Mouse (Mus musculus): Measurements from ENCODE around the gene Lefty2.
"Not testable (repeated sequence)": the region's sequence is repeated elsewhere in the genome, so short reads cannot be mapped to it uniquely, and the experiment has no call there.

Gene Lefty2

DNA sequence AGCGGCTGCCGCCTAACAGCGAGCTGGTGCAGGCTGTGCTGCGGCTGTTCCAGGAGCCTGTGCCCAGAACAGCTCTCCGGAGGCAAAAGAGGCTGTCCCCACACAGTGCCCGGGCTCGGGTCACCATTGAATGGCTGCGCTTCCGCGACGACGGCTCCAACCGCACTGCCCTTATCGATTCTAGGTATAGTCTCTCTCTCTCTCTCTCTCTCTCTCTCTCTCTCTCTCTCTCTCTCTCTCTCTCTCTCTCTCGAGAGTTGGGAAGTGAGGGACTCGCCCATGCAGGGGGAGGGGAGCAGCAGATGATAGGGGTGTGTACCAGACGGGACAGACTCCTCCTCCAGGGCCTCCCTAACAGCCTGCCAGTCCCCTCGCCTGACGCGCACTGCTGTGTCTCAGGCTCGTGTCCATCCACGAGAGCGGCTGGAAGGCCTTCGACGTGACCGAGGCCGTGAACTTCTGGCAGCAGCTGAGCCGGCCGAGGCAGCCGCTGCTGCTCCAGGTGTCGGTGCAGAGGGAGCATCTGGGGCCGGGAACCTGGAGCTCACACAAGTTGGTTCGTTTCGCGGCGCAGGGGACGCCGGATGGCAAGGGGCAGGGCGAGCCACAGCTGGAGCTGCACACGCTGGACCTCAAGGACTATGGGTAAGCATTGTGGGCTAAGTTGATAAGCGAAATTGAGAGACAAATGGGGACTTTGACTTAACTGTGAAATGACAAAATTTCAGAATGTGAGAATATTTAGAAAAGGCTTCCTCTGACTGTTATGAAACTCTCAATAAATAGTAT is 43.9 kb downstream of the Lefty2 start:
- peak; percentile 52 for DNase-seq

DNA sequence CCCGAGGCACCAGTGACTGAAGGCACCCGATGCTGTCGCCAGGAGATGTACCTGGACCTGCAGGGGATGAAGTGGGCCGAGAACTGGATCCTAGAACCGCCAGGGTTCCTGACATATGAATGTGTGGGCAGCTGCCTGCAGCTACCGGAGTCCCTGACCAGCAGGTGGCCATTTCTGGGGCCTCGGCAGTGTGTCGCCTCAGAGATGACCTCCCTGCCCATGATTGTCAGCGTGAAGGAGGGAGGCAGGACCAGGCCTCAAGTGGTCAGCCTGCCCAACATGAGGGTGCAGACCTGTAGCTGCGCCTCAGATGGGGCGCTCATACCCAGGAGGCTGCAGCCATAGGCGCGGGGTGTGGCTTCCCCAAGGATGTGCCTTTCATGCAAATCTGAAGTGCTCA is 44.7 kb downstream of the Lefty2 start:
- DNase-seq = not testable (repeated sequence)

DNA sequence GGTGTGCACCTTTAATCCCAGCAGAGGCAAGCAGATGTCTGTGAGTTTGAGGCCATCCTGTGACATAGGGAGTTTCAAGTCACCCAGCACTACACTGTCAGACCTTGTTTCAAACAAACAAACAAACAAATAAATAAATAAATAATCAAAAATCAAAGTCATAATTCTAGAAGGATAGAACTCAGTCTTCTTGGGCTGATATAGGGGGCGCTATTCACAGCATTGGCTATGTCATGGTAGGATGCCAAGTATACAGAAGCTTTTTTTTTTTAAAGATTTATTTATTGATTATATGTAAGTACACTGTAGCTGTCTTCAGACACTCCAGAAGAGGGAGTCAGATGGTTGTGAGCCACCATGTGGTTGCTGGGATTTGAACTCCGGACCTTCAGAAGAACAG is 45.9 kb downstream of the Lefty2 start:
- not testable (repeated sequence) for DNase-seq

DNA sequence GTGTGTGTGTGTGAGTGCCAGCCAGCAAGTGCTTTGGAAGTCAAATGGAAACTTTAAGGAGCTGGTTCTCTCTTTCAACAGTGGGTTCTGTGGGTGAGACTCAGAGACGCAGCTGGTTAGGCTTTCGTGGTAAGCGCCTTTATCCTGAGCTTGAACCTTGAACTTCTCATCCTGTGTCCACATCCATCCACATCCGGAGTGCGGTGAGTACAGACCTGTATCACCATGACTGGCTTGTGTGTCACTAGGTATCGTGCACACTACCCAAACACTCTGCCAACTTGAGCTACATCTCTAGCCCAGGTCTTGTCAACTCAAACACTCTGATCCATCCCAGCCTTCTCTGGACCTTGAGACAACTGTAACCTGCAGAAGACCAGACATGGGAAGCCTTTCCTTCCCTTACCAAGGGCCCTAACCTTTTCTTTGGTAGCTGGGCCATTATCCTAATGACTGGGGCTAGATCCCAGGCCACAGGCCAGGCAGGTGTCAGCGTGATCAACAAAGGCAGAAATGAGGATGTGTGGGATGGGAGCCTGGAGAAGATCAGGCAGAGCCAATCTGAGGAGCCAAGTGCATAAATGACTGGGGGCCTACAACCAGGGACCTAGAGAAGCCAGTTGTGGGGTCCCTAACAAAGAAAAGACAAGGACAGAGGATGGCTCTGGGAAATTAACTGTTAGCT is 48.0 kb downstream of the Lefty2 start:
- no peak for DNase-seq

DNA sequence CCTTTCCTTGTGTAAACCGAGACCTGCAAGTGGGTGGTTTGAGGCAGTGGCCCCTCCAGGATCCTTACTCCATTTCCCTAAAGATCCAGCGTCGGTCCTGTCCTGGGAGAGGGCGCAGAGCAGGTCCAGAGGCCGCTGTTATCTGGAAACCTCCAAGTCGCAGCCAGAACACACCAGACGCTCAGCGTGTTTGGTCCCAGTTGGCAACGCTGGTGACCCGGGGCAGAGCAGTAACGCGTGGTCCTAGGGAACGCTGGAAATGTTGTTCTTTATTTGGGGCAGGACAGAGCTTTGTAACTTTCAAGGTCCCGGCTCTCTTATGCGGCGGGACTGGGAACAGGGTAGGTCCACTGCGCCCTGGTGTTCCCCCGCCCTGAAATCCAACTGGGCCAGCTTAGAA is 48.8 kb downstream of the Lefty2 start:
- DNase-seq = peak; percentile 42

DNA sequence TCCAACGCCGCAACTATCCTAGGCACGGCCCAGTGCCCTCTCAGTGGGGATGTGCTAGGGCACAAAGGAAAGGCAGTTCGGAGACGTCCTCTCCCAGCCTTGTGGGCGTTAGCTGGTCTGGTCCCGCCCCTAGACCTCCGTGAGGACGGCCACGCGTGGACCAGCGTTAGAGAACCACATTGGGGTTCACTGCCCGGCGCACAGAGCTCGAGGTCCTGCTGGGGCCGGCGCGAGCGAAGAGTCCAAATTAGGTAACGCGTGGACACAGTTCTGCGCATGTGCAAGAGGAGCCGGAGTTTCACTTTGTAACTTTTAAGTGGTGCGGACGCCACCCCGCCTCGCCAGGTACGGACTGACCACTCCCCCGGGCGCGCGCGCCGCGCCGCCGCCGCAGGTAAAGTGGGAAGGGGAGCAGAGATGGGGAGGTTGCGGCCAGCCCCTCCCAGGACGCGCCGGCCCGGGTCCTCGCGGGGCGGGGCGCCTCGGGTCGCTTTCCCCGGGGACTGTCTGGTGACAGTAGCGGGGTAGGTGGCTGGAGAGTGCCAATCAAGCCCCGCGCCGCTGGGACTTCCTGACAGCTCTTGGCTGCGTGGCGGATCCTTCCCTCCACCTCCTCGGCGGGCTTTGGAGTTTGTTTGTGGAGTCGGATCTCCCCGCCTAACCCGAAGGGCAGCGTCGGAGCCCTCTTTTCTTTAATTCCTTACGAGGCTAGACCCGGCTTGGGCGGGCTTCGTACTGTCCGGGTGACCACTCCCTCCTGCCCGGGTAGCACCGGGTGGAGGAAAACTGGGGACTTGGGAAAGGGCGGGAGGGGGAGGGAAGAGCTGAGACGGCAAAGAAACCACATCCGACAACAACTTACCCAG is 49.5 kb downstream of the Lefty2 start, which contains the start of gene Tmem63a:
TSS of gene Tmem63a (plus strand) at position 179 of the 866 bp plus-strand sequence.
- DNase-seq = peak; percentile 85

DNA sequence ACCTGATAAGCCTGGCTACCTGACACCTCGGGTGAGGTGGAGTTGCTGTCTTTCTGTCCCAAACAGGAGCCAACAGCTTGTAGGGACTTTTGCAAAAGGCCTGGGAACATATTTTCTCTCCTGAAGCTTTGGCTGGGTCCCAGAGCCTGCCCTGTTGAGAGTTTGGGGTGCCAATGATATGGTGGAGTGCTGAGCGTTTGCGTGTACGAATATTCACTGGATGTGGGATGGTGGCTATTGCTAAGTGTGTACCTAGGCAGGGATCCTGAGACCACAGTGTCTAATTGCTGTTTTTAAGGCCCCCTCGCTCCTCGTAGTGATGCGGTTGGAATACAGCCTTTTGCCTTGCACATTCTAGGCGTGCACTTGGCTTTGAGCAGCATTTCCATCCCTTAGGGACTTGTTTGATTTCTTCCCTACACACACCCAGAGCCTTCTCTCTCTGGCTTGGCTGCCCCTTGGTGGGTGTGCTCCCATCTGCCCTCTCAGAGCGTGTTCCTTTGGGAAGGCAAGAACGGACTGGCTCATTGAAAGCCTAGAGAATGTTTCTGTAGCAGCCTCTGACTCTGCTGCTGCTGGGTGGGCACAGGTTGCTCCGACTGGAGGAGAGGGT is 50.2 kb downstream of the Lefty2 start:
- DNase-seq = no peak

DNA sequence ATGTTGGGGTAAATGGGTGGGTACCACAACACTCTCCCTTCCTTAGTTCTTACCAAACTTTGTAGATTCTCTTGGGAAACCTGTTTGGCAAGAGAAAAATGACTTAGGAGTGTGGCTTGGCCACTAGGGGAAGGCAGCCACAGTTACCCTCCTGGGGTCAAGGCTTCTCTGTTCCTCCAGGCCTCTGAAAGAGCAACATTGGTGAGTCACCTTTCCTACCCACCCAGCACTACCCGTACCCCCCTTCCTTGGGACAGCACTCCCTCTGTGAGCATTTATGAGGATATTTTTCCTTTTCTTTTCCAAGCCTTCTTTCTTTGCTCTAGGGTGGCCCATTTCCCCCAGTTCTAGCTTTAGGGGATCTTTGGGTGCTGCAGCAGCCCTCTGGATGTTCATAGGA is 51.0 kb downstream of the Lefty2 start:
- DNase-seq = no peak

DNA sequence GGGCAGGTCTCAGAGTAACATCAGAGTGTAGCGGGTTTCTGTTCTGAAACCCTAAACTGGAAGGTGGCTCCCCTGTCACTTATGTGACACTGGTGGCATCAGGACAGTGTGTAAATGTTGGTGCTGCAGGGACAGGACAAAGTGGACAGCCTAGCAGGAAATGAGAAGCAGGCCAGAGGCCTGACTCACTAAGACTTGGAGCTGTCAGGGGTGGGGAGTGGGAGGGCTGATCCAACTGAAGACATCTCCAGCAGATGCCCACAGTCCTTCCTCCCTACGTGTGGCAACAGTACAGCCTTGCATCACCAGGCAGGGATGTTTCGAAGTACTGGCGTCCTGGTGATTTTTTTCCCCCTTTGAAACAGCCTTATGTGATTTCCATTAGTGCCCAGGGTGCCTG is 51.6 kb downstream of the Lefty2 start:
- DNase-seq = no peak

DNA sequence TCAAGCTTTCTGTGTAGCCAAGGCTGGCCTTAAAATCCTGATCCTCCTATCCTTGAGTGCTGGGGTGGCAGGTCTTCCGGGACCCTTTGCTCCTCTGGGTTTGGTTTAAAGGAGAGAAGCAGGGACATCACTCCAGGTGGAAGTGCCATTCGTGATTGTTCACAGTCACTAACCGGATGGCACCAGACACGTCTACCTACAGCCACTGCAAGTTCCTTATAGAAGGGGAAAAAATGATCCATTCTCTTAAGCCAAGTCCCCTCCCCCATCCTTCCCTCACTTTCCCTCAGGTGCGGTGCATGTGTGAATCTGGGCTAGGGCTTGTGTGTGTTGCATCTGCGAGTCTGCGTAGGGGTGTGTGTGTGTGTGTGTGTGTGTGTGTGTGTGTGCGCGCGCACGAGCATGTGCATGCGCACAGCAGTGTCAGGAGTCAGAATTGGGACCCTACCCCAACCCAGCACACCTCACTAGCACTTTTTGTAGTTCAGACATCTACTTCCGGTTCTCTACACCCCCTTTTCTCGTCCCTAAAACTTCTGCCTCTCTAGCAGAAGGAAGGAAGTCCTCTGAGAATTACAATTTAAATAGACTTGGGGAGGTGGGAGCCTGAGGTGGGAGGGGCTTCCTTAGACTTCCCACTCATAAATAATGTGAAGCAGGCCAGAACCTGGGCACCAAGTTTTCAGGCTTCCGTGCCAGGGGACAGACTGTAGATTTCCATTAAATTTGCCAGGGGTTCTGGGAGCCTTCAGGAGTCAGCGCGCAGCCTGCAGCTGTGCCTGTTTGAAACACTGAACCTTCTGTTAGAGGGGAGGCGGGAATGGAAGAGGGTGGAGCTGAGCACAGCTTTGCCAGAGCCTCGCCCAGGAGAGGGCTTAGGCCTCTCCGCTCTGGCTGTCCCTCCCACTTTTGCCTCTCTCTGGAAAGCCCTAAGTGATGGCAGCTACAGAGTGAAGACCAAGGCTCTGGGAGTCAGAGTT is 52.4 kb downstream of the Lefty2 start:
- peak; percentile 78 for DNase-seq

DNA sequence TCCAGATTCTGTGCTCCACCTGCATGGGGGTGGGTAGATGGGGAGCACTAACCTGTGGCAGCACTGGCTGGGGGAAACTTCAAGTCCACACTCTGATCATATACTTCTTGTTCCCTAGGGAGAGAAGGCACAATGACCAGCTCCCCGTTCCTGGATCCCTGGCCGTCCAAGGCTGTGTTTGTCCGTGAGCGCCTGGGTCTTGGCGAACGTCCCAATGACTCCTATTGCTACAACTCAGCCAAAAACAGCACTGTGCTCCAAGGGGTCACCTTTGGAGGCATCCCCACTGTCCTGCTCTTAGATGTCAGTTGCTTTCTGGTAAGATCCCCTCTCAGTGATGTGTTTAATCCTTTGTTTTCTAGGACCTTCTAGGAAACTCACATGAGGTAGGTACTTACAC is 53.5 kb downstream of the Lefty2 start:
- no peak for DNase-seq
